Mouse (Mus musculus) liver, embryonic 15.5 days (tissue): Measurements from ENCODE around the gene Aldh4a1. TPM values are rescaled to one million over a fixed set of nuclear protein-coding genes. Genes with fewer than 3 reads are reported as not detected.

ENCODE experiments used
- ATAC-seq: fragments of 200-750 bp; cut with Nextera tagmentation; 2 replicates; pipeline ENCODE4 v1.8.0; 2017; ENCODE audit warnings: moderate number of reproducible peaks, mild to moderate bottlenecking, moderate library complexity; ENCODE audit not compliant: insufficient read depth
- H3K27ac ChIP-seq: fragments of 300-500 bp; sonication (generic); replicated peaks from 2 replicates; pipeline ENCODE4 v1.5.1; 2015; ENCODE audit warnings: mild to moderate bottlenecking, inconsistent platforms
- H3K27me3 ChIP-seq: fragments of 300-500 bp; sonication (generic); 2 replicates; pipeline ENCODE4 v1.6.1; 2015; ENCODE audit warnings: mild to moderate bottlenecking, inconsistent platforms
- H3K36me3 ChIP-seq: fragments of 300-500 bp; sonication (generic); replicated peaks from 2 replicates; pipeline ENCODE4 v1.6.1; 2015; ENCODE audit warnings: moderate library complexity, mild to moderate bottlenecking, inconsistent platforms
- H3K4me1 ChIP-seq: fragments of 300-500 bp; sonication (generic); replicated peaks from 2 replicates; pipeline ENCODE4 v1.6.1; 2015; ENCODE audit warnings: inconsistent platforms
- H3K4me2 ChIP-seq: fragments of 300-500 bp; sonication (generic); 2 replicates; pipeline ENCODE4 v1.6.1; 2015; ENCODE audit warnings: moderate library complexity, mild to moderate bottlenecking, inconsistent platforms
- H3K4me3 ChIP-seq: fragments of 300-500 bp; sonication (generic); replicated peaks from 2 replicates; pipeline ENCODE4 v1.5.1; 2015; ENCODE audit warnings: mild to moderate bottlenecking, inconsistent platforms
- H3K9ac ChIP-seq: fragments of 300-500 bp; sonication (generic); 2 replicates; pipeline ENCODE4 v1.6.1; 2015; ENCODE audit warnings: moderate library complexity, mild to moderate bottlenecking, inconsistent platforms
- H3K9me3 ChIP-seq: fragments of 300-500 bp; sonication (generic); replicated peaks from 2 replicates; pipeline ENCODE4 v1.6.1; 2016; ENCODE audit warnings: inconsistent platforms
- WGBS: fragments of 180-500 bp; shearing (Covaris S2); methylation state at CpG from one replicate; pipeline ENCODE4 v1.1.7; 2015; ENCODE audit warnings: mixed read lengths; ENCODE audit not compliant: insufficient replicate concordance; 5-methylcytosine and 5-hydroxymethylcytosine counted together
- microRNA-seq: library from miRNA; unstranded; fragments of <30 nt; microRNA quantifications from one replicate; pipeline ENCODE4, GENCODE M21; 2016
- polyA plus RNA-seq: library from polyadenylated mRNA; unstranded; fragments of >200 nt; fragmentation: Nextera tagmentation; extraction: Ambion mirVana; gene quantifications from 2 replicates; pipeline ENCODE4 v1.2.1, GENCODE M21; 2015

The Aldh4a1 gene
- polyA plus RNA-seq, 1 experiment from 2014 or later = 85.0 TPM

DNA sequence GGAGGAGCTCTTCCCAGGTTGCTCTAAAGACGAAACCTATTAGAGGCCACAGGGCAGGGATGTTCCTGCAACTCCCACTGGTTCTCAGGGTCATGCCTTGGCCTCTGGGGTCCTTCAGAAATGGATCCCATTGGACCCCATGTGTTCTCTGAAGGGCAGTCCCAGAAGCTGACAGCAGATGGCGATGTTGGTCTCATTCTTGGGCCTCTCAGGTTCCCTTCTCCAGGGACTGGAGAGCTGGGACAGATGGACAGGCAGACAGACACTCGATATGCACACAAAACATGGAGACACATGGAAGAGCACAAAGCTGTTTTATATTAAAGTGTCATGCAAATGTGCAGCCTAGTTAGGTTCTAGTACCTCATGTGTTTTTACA is 62.0 kb downstream of the Aldh4a1 start:
- no peak for ATAC-seq

DNA sequence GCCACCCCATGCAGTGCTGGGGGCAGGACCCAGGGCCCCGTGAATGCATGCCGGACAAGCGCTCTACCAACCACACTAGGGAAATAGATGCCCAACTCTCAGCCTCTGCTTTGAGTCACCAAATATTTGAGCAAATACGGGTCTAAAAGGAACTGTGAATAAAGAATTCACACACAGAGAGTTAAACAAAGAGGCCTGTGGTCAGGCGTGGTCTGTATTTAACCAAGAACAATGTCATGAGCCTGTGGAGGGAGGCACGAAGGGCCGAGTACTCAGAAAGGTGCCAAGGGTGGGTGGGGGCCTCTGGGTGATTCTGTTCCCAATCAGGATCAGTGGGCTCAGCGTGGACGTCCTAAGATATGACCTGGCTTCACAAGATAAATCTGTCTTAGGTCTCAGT is 65.4 kb downstream of the Aldh4a1 start:
- Histone ChIP-seq H3K4me2 (no peak overlapping the region), H3K9ac (no peak overlapping the region), H3K27ac (no peak overlapping the region), H3K9me3 (no peaks in the 10 kb centered on the region), H3K36me3 (no peaks in the 10 kb centered on the region), H3K4me1 (no peaks in the 10 kb centered on the region), H3K4me3 (no peak overlapping the region), H3K27me3 (0 out of 2 replicates have a peak, but pooled peaks cover 4% of the 10 kb centered on the region)
- no peak for ATAC-seq
- 56% methylated on average over 9 of the region's 9 CpGs for WGBS

More for the DNA sequence above, 62.0 kb downstream of the Aldh4a1 start:
- no peaks in the 10 kb centered on the region for H3K27me3 ChIP-seq
- WGBS = 14% methylated on average over 3 of the region's 3 CpGs
- H3K27ac ChIP-seq = no peak overlapping the region
- no peak overlapping the region for H3K4me3 ChIP-seq
- no peak overlapping the region for H3K9ac ChIP-seq
- no peaks in the 10 kb centered on the region for H3K36me3 ChIP-seq
- no peak overlapping the region for H3K4me2 ChIP-seq
- no peaks in the 10 kb centered on the region for H3K4me1 ChIP-seq
- H3K9me3 ChIP-seq = no peaks in the 10 kb centered on the region

DNA sequence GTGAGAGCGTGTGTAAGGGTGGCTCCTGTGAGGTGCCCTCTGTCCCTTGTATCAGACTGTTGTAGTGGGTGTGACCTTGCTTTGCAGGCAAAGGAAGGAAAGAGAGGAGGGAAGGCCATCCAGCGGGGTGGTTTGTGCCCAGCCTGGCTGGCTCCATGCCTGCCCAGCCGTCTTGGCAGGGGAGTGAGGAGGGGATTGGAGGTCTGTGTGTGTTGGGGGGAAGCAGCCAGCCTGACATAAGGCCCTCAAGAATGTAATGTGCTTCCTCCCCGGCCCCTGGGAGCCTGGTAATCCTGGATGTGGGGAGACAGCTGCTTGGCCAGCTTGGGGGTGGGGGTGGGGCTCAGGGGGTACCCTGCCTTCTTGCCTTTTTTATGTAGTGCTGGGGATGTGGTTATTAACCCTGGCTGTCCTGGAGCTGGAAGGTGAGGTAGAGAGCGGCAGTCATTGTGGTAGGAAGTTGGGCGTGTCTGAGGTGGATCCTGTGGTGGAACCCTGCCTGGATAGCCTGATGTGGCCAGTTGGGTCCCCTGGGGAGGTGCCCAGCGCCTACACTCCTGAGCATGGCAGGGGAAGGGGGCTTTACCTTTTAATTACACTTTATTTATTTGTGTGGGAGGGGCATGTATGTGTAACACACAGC is 67.1 kb downstream of the Aldh4a1 start:
- Histone ChIP-seq H3K27me3 (peaks cover 8% of the 10 kb centered on the region; the same call in 1 of the 2 replicates), H3K9ac (no peak overlapping the region), H3K4me1 (no peaks in the 10 kb centered on the region), H3K4me2 (no peak overlapping the region), H3K36me3 (no peaks in the 10 kb centered on the region), H3K27ac (no peak overlapping the region), H3K4me3 (no peak overlapping the region), H3K9me3 (no peaks in the 10 kb centered on the region)
- 17% methylated on average over 7 of the region's 7 CpGs for WGBS
- no peak for ATAC-seq

GRCm38 (mm10) chr4:139693315-139693714 is 70.6 kb downstream of the Aldh4a1 start:
- H3K4me3 ChIP-seq = no peak overlapping the region
- no peaks in the 10 kb centered on the region for H3K4me1 ChIP-seq
- H3K9ac ChIP-seq = no peak overlapping the region
- H3K27me3 ChIP-seq = peaks cover 12% of the 10 kb centered on the region; the same call in 1 of the 2 replicates
- no peak overlapping the region for H3K27ac ChIP-seq
- no peaks in the 10 kb centered on the region for H3K9me3 ChIP-seq
- H3K4me2 ChIP-seq = no peak overlapping the region
- no peak for ATAC-seq
- no peaks in the 10 kb centered on the region for H3K36me3 ChIP-seq
- WGBS = 41% methylated on average over 5 of the region's 5 CpGs

DNA sequence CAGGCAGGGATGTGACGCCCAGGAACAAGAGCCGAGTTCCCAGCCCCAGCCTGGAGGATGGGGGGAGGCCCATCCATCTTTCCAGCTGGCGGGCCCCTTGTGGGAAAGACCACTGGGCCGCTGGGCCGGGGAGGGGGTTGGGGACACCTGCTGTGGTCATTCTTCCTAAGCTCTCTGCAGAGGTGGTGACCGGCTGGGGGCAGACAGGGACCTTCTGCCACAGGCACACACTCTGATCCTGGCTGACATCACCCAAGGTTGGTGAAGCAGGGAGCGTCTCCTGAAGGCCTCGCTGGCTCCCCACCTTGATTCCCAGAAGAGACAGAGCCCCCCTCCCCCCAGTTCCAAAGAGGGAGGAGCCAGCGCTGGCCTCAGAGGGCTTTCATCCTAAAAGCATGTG is 75.1 kb downstream of the Aldh4a1 start:
- H3K27me3 ChIP-seq = peaks cover 11% of the 10 kb centered on the region; the same call in 1 of the 2 replicates
- no peak overlapping the region for H3K4me2 ChIP-seq
- H3K9me3 ChIP-seq = no peaks in the 10 kb centered on the region
- H3K27ac ChIP-seq = no peak overlapping the region
- 15% methylated on average over 9 of the region's 9 CpGs for WGBS
- ATAC-seq = no peak
- H3K4me1 ChIP-seq = no peaks in the 10 kb centered on the region
- no peak overlapping the region for H3K9ac ChIP-seq
- no peak overlapping the region for H3K4me3 ChIP-seq
- no peaks in the 10 kb centered on the region for H3K36me3 ChIP-seq

GRCm38 (mm10) chr4:139698602-139699001 is 75.9 kb downstream of the Aldh4a1 start:
- Histone ChIP-seq H3K9me3 (no peaks in the 10 kb centered on the region), H3K4me3 (no peak overlapping the region), H3K36me3 (no peaks in the 10 kb centered on the region), H3K27ac (no peak overlapping the region), H3K27me3 (peaks cover 7% of the 10 kb centered on the region; the same call in 1 of the 2 replicates), H3K4me1 (no peaks in the 10 kb centered on the region), H3K4me2 (no peak overlapping the region), H3K9ac (no peak overlapping the region)
- ATAC-seq = no peak
- 58% methylated on average over 8 of the region's 8 CpGs for WGBS

Small RNAs within 50 kb of the gene (microRNA-seq; reads per million reads assigned to microRNA genes)
- not detected for gene Gm25571
- 1.5 reads per million for gene Mir7020

Other genes with a start within 250 kb of the Aldh4a1 start
- 0.69 and 1.1 TPM in 2 replicates for gene Iffo2, start 92.3 kb upstream of the Aldh4a1 start, polyA plus RNA-seq
- gene Gm21969, start 19.7 kb upstream of the Aldh4a1 start, polyA plus RNA-seq = not detected in 2 replicates
- not detected in 2 replicates for gene Tas1r2, start 30.7 kb downstream of the Aldh4a1 start, polyA plus RNA-seq
- 0.03 and 0.05 TPM in 2 replicates for gene Pax7, start 210.7 kb downstream of the Aldh4a1 start, polyA plus RNA-seq